Comparison of ENCODE assay signal across 14 mouse cellular contexts in genomic region chr5:57781950-57782349, GRCm38 (mm10).
DNase-seq lines count a peak whose midpoint lies in the region; ATAC-seq and TF ChIP-seq lines count a peak whose summit lies in the region.
"Had no signal": no experiment of that assay in that cellular context is flagged by ENCODE, and none has a peak within 500 bp of the region (broad histone marks: within the 10 kb centered on the region; RNA-seq: fewer than 3 reads in every experiment).

No protein-coding gene starts in this region.

- H3K9ac ChIP-seq in heart, embryonic 15.5 days = no peak overlapping the region
- no peak overlapping the region for H3K9ac ChIP-seq in stomach, embryonic 14.5 days (replicated peaks; ENCODE audit: low read depth, low read length)
- no peak overlapping the region for H3K9ac ChIP-seq in stomach, postnatal 0 days (ENCODE audit: low read length)
- no peak overlapping the region for H3K9ac ChIP-seq in liver, embryonic 14.5 days (replicated peaks)
- H3K9ac ChIP-seq: forebrain, embryonic 15.5 days; limb, embryonic 15.5 days had no signal

- H3K27me3 ChIP-seq in heart, embryonic 15.5 days = no peaks in the 10 kb centered on the region
- no peaks in the 10 kb centered on the region for H3K27me3 ChIP-seq in stomach, embryonic 14.5 days (ENCODE audit: control insufficient read depth, insufficient read depth, low read length)
- no peaks in the 10 kb centered on the region for H3K27me3 ChIP-seq in stomach, postnatal 0 days (ENCODE audit: control insufficient read depth, insufficient read depth, low read length)
- H3K27me3 ChIP-seq in liver, embryonic 14.5 days (ENCODE audit: control insufficient read depth, insufficient read depth, low read length) = no peaks in the 10 kb centered on the region
- H3K27me3 ChIP-seq: forebrain, embryonic 15.5 days; limb, embryonic 15.5 days had no signal

- H3K4me2 ChIP-seq in heart, embryonic 15.5 days = no peak overlapping the region
- no peak overlapping the region for H3K4me2 ChIP-seq in stomach, embryonic 14.5 days (replicated peaks; ENCODE audit: low read depth, low read length)
- no peak overlapping the region for H3K4me2 ChIP-seq in stomach, postnatal 0 days (replicated peaks; ENCODE audit: low read depth)
- H3K4me2 ChIP-seq in liver, embryonic 14.5 days (ENCODE audit: low read depth) = peak overlapping the region; percentile 62
- H3K4me2 ChIP-seq: forebrain, embryonic 15.5 days; limb, embryonic 15.5 days had no signal

- peaks cover 14% of the 10 kb centered on the region for H3K4me1 ChIP-seq in heart, embryonic 15.5 days (replicated peaks)
- no peaks in the 10 kb centered on the region for H3K4me1 ChIP-seq in stomach, embryonic 14.5 days (ENCODE audit: control insufficient read depth, insufficient read depth, low read length)
- H3K4me1 ChIP-seq in stomach, postnatal 0 days (replicated peaks; ENCODE audit: control insufficient read depth, insufficient read depth) = no peaks in the 10 kb centered on the region
- H3K4me1 ChIP-seq in liver, embryonic 14.5 days (replicated peaks; ENCODE audit: control insufficient read depth in 2 of 2, insufficient read depth in 2 of 2, low read length in 1 of 2) = peaks cover 14 to 25% of the 10 kb centered on the region in 2 experiments
- H3K4me1 ChIP-seq: forebrain, embryonic 15.5 days; limb, embryonic 15.5 days had no signal

- intact Hi-C loops in gastrocnemius, postnatal 14 days (cut with DNase I; ENCODE audit: low total_unique reads) = no loop called here

- no peak overlapping the region for H3K27ac ChIP-seq in heart, embryonic 15.5 days
- H3K27ac ChIP-seq in stomach, embryonic 14.5 days (ENCODE audit: low read length) = no peak overlapping the region
- no peak overlapping the region for H3K27ac ChIP-seq in stomach, postnatal 0 days (replicated peaks)
- H3K27ac ChIP-seq in liver, embryonic 14.5 days = peak overlapping the region; percentile 84
- H3K27ac ChIP-seq: forebrain, embryonic 15.5 days; layer of hippocampus, adult 2 months; limb, embryonic 15.5 days had no signal

- H3K36me3 ChIP-seq in heart, embryonic 15.5 days = no peaks in the 10 kb centered on the region
- no peaks in the 10 kb centered on the region for H3K36me3 ChIP-seq in stomach, embryonic 14.5 days (ENCODE audit: control insufficient read depth, insufficient read depth, low read length)
- H3K36me3 ChIP-seq in stomach, postnatal 0 days (ENCODE audit: control insufficient read depth, insufficient read depth, low read length) = no peaks in the 10 kb centered on the region
- no peaks in the 10 kb centered on the region for H3K36me3 ChIP-seq in liver, embryonic 14.5 days (replicated peaks; ENCODE audit: control insufficient read depth, insufficient read depth, low read depth)
- H3K36me3 ChIP-seq: forebrain, embryonic 15.5 days; limb, embryonic 15.5 days had no signal

- no peak overlapping the region for H3K4me3 ChIP-seq in heart, embryonic 15.5 days
- H3K4me3 ChIP-seq in stomach, embryonic 14.5 days (ENCODE audit: low read depth, low read length) = no peak overlapping the region
- no peak overlapping the region for H3K4me3 ChIP-seq in stomach, postnatal 0 days (ENCODE audit: low read depth, low read length)
- no peak overlapping the region for H3K4me3 ChIP-seq in liver, embryonic 14.5 days (ENCODE audit: insufficient read depth in 1 of 2, low read depth in 2 of 2, low read length in 2 of 2)
- H3K4me3 ChIP-seq: forebrain, embryonic 15.5 days; layer of hippocampus, adult 2 months; limb, embryonic 15.5 days had no signal

- H3K9me3 ChIP-seq in heart, embryonic 15.5 days (replicated peaks) = no peaks in the 10 kb centered on the region
- H3K9me3 ChIP-seq in stomach, embryonic 14.5 days (ENCODE audit: control insufficient read depth, low read depth, low read length) = no peaks in the 10 kb centered on the region
- no peaks in the 10 kb centered on the region for H3K9me3 ChIP-seq in stomach, postnatal 0 days (ENCODE audit: control insufficient read depth, low read length)
- no peaks in the 10 kb centered on the region for H3K9me3 ChIP-seq in liver, embryonic 14.5 days (ENCODE audit: control insufficient read depth, low read length)
- H3K9me3 ChIP-seq: forebrain, embryonic 15.5 days; limb, embryonic 15.5 days had no signal

- no peak for DNase-seq in heart, postnatal 4 days
- no peak for DNase-seq in stomach, postnatal 0 days (ENCODE audit: low spot score)
- DNase-seq in liver, embryonic 14.5 days (ENCODE audit: low read depth in 3 of 3, low spot score in 3 of 3) = peak; percentile 77 to 81 (median 79)
- DNase-seq in gastrocnemius, postnatal 25 days = no peak
- DNase-seq in gastrocnemius, postnatal 14 days = no peak
- DNase-seq: adrenal gland, postnatal 10 days; cerebellum, adult 11-12 months; right cerebral cortex, postnatal 4 days had no signal

- no peak for TF ChIP-seq EP300 in stomach, postnatal 0 days (optimal IDR thresholded peaks at IDR 0.05)
- TF ChIP-seq EP300 in liver, embryonic 14.5 days (IDR thresholded peaks at IDR 0.05; ENCODE audit: low read depth) = peak; percentile 98

- 29% methylated on average over 5 of the region's 5 CpGs for WGBS in heart, embryonic 15.5 days
- WGBS in stomach, embryonic 14.5 days = 55% methylated on average over 5 of the region's 5 CpGs
- 53% methylated on average over 5 of the region's 5 CpGs for whole genome bisulfite sequencing in stomach, postnatal 0 days
- WGBS in liver, embryonic 14.5 days (ENCODE audit: insufficient replicate concordance) = 11% methylated on average over 5 of the region's 5 CpGs

- peak; percentile 69; the same call in 1 of the 2 replicates for ATAC-seq in heart, embryonic 15.5 days (replicated peaks; ENCODE audit: insufficient number of reproducible peaks, insufficient read depth, low FRiP score, low read depth)
- peak; percentile 75; the same call in 1 of the 2 replicates for ATAC-seq in stomach, embryonic 14.5 days (ENCODE audit: insufficient number of reproducible peaks, insufficient read depth, low FRiP score, low read depth)
- no peak for ATAC-seq in stomach, postnatal 0 days (ENCODE audit: low FRiP score, low TSS enrichment)
- ATAC-seq in liver, embryonic 14.5 days (ENCODE audit: insufficient read depth) = peak; percentile 99
- no peak for ATAC-seq in frontal cortex, adult (ENCODE audit: low TSS enrichment)
- ATAC-seq: forebrain, embryonic 15.5 days had no signal

- TF ChIP-seq CTCF in stomach, postnatal 0 days (IDR thresholded peaks at IDR 0.05; ENCODE audit: low read depth) = no peak
- no peak for TF ChIP-seq CTCF in liver, embryonic 14.5 days (IDR thresholded peaks at IDR 0.05; ENCODE audit: low read depth)

Comparison
In these comparisons a context has a peak if more than half of its experiments do, and no peak if none do; other contexts are left out.
1. ATAC-seq: peak in heart, embryonic 15.5 days (single experiment), stomach, embryonic 14.5 days (single experiment) and liver, embryonic 14.5 days (single experiment); none in stomach, postnatal 0 days (single experiment) and frontal cortex, adult (single experiment).
2. DNase-seq: peak in liver, embryonic 14.5 days (3 of 3); none in heart, postnatal 4 days (single experiment), stomach, postnatal 0 days (single experiment), gastrocnemius, postnatal 25 days (single experiment) and gastrocnemius, postnatal 14 days (single experiment).